Mouse (Mus musculus) retina, postnatal 7 days (tissue): ENCODE results near the gene Inpp5a.

Experiments used
- DNase-seq: peaks from one replicate; pipeline ENCODE4 v3.0.0-alpha.2; 2012; ENCODE audit warnings: low read depth, low spot score

The Inpp5a gene

DNA sequence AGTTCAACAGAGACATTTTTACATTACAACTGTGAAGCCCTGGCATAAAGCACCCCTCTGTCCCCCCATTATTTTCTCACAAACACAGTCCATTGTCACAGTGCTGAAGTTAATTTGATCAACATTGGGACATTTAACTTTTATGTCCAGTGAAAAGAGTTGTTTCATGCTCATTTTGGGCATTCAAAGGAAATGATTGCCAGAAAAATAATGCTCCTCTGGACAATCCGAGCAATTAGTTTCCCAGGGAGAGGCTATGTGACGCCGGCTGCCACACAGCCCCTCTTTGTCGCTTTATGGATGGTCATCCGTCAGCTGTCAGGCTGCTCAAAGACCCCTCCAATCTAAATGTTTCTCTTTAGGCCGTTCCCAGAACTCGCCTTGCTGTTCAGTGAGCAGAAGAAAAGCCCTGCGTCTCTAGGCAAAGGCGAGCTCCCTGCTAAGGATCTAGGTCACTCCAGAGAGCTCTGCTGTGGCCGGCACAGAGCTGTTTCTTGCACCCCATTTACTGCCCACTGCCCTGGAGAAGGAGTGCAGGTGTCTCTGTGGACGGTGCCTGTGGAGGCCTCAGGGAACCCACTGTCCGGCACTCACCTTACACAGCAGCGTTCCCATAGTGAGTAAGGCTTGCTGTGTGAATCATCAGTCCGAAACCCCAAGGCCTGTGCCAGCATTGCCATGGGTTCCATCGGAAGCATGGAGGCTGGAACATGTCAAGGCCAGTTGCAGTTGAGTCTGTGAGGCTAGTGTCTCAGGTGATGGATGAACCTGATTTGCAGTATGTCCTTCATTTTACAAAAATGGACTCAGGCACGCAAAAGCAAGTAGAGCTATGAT, 141.9 kb downstream of the Inpp5a start:
- no peak for DNase-seq

- no peak for DNase-seq
These were observed 142.5 kb downstream of the Inpp5a start for GRCm38 (mm10) chr7:139531428-139531801.

- no peak for DNase-seq
These were observed 147.4 kb downstream of the Inpp5a start for GRCm38 (mm10) chr7:139536331-139536730.

DNA sequence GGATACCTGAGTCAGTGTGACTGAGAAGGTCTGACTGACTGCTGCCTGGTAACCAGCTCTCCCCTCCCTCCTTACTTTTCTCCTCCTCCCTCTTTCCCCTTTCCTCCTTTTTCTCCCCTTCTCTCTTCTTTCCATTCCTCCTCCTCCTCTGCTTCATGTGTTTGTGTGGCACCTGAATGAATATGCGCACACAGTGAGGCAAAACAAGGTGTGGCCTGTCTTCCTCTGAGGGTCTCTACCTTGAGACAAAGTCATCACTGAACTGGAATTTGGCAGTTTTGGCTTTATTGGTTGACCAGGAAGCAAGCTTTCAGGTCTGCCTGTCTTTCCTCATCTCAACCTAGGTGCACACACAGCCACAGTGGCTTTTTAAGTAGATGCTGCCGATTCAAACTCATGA, 147.9 kb downstream of the Inpp5a start:
- DNase-seq: no peak

- no peak for DNase-seq
These were observed 148.9 kb downstream of the Inpp5a start for GRCm38 (mm10) chr7:139537831-139538230.

DNA sequence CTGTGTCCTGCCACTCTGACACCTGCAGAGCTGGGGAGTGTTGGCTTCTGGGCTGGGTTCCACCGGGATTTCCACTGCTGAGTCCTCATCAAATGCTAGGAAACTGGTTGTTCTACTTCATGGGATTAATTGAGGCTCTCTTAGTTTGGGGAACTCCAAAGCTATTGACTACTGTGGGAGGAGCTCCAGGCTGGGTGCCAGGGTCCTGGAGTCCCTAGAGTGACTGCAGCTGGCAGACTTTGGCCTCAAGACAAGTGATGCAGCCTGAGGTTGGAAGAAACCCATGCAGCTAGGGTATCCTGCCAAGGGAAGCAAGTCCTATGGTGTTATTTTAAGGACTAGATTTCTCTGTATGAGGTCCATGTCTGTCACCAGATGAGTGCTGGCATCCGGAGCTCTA, 149.6 kb downstream of the Inpp5a start:
- DNase-seq: no peak

DNA sequence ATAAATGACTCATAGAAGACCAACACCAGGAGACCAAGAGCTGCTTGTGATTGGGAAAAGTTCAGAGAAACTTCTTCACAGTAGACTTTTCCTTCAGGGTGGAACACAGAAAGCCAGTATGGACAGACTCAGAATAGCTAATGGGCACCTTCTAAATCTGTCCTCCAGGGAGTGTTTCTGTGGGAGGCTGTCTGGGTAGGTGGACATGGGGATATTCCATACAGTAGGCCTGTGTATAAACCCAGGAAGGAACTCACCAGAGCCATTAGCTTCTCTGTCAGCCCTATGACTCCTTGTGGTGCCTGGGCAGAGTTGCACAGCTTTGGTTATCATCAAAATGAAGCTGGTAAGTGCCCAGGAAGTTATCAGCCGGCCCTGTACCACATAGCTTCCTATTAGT, 151.7 kb downstream of the Inpp5a start:
- DNase-seq: no peak

DNA sequence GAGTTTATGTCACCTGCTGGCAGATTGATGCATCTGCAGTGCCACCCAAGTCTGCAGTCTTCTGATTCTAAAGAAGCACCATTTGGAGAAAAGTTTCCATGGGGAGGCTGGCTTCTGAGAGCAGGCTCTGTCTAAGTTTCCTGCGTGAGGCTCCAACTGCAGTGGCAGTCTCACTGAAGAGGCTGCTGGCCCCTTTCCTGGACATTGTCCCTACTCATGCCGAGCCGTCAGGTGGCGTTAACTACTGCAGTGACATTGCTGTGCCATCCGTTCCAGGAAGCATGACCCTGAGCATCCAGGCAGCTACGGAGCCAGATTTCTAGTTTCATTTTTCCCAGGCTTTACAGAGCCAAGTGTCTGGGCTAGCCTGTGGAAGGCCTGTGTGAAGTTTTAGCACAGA, 152.5 kb downstream of the Inpp5a start:
- DNase-seq: no peak

- DNase-seq: no peak
These were observed 156.1 kb downstream of the Inpp5a start for GRCm38 (mm10) chr7:139544706-139545625.

DNA sequence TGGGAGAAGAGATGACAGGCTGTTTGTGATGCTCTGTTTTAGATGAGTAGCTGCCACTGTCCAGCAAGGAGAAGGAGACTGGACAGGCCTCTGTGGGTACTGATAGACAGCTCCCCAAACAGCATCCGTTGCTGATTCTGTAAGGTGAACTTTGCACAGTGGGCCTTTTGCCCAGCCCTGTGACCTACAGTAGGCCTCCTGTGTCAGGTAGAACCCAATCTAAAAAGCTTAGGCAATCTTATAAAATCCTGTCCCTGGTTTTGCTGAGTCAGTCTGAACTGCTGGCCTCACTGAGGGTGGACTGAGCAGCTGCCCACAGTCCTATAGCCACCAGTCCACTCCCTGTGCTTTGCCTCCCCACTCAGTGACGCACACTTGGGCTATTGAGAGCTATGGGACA, 158.4 kb downstream of the Inpp5a start:
- no peak for DNase-seq

- no peak for DNase-seq
These were observed 161.3 kb downstream of the Inpp5a start for GRCm38 (mm10) chr7:139550086-139550783.

- DNase-seq: no peak
These were observed 162.6 kb downstream of the Inpp5a start for GRCm38 (mm10) chr7:139551519-139551918.

- no peak for DNase-seq
These were observed 167.4 kb downstream of the Inpp5a start for GRCm38 (mm10) chr7:139556331-139556730.

DNA sequence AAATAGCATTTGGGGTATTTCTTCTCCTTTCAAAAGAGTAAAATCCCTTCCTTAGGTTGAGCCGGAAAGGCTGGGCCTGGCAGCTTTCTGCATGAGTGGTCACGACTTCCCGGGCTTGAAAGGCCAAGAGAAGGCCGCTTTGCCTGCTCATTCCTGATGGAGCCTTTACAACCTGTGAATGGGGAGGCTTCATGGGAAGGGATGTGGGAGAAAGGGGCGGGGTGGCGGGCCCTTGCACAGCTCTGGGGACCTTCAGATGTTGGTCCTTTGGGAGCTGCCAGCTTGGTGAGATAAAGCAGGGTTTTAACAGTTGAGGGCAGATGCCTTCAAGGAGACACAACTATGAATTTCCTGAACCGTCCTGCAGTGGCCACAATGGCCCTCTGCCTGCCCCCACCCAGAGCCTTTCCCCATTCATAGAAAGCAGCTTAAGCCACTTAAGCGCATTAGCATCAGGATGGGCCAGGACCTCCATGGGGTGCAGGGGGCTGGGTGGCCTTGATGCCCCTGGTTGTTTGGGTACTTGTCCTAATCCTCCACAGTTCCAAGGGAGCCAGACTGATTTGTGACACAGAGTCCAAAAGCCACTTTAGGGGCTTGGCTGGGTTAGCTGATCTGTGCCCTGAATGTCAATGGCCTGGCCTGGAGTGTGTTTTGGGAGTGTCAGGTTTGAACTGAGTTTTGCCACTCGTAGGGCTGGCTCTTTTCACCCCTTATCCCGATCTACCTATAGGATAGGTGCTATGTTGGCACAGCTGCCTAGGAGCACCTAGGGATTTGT, 168.0 kb downstream of the Inpp5a start:
- DNase-seq: peak; percentile 48

DNA sequence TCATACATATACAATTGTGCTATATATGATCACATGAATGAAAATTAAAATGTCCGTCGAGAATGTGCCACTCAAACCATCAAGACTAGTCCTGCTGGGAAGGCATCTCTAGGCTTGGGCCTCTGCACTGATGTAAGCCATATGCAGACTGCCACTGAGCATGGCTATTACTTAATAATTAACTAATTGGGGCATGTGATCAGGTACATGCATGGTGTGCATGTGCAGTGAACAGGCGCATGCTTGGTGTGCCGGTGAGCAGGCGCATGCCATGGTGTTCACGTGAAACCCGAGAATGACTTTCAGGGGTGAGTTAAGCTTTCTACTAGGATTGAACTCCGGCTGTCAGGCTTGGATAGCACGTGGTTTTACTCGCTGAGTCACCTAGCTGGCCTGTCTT, 170.8 kb downstream of the Inpp5a start:
- DNase-seq: no peak

GRCm38 (mm10) chr7:139563425-139563824, 174.5 kb downstream of the Inpp5a start:
- DNase-seq: no peak

DNA sequence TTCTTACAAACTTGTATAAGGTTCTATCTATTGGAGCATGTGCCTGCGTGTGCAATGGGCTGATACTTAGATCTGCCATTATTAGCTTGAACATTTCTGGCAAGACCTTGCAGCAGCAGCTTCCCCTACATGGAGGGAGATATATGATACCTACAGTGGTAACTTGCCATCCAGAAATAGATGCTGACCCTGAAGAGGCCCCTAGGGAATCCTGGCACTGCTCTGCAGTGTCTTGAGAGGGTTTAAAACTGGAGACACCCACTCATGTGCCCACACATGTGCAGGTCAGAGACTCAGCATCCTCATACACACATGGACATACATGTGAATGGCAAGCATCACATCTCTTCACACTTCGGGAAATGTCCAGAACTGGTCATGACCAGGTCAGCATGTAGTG, 175.3 kb downstream of the Inpp5a start:
- no peak for DNase-seq

DNA sequence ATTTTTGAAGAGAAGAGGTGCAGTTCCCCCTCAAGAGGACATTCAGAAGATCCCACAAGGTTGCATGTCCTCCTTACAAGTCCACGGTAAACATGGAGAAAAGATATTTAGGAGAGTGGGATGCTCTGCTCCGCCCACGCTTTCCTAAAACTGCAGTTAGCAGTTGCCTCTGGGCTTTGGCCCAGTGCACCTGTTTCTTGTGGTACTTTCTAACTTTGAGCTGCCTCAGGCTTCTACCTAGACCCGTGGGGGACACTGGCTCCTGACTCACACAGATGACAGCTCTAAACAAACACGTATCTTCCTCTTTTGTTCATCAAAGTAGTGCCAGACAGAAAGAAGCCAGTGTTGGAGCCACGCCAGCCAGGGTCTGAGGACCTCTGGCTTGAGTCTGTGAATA, 177.1 kb downstream of the Inpp5a start:
- DNase-seq: no peak

DNA sequence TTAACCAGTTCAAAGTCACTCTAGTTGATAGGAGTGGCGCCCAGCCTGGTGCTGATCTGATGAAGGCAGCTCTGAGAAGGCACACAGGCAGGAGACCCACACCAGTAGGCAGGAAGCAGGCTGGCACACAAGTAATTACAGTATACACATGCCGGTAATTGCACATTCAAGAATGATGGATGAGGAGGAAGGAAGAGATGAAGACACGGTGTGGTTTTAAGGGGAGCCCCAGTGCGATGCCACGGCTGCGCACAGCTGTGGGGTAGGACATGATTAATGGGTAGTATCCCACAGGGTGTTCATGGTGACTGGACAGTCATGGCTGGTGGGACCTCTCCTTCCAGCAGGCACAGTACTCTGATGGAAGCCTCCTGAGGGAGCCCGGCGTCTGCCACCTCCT, 177.6 kb downstream of the Inpp5a start:
- no peak for DNase-seq

GRCm38 (mm10) chr7:139570788-139571187, 181.9 kb downstream of the Inpp5a start:
- DNase-seq: no peak

- no peak for DNase-seq
These were observed 183.8 kb downstream of the Inpp5a start for GRCm38 (mm10) chr7:139572665-139573064.
